Mouse (Mus musculus): ENCODE results near the gene Rundc3a. TPM values are rescaled to one million over a fixed set of nuclear protein-coding genes. Genes with fewer than 3 reads are reported as not detected.

The Rundc3a gene
- polyA plus RNA-seq, 1 experiment from 2014 or later: 7.9 TPM

DNA sequence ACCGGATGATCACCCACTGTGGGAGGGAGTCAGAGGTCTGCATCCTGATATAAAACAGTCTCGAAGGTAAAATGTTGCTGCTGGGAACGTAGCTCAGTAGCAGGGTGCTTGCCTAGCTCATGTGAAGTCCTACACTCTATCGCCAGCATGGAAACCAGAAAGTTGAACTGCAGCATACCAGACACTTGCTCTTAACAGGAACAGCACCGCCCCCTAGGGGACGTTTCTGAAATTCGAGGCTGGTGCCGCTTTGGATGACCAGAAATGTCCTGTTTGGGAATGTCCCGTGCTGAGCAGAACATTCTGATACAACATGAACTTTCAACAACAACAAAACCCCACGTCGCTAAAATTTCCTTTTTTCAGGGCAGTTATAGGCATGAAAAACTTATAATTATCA, 18.5 kb downstream of the Rundc3a start:
- WGBS: 7% methylated on average over 11 of the region's 11 CpGs
- Histone ChIP-seq H3K27ac (ENCODE audit: low read length) (no peak overlapping the region), H3K9me3 (ENCODE audit: control insufficient read depth, low read depth, low read length) (no peaks in the 10 kb centered on the region), H3K27me3 (ENCODE audit: control insufficient read depth, insufficient read depth, low read length) (no peaks in the 10 kb centered on the region), H3K4me3 (ENCODE audit: low read depth, low read length) (no peak overlapping the region), H3K4me1 (ENCODE audit: control insufficient read depth, insufficient read depth, low read length) (peaks cover 4% of the 10 kb centered on the region; the same call in 1 of the 2 replicates), H3K9ac (replicated peaks; ENCODE audit: low read depth, low read length) (no peak overlapping the region), H3K36me3 (ENCODE audit: control insufficient read depth, insufficient read depth, low read length) (no peaks in the 10 kb centered on the region), H3K4me2 (replicated peaks; ENCODE audit: low read depth, low read length) (no peak overlapping the region)
- ATAC-seq (ENCODE audit: insufficient number of reproducible peaks, insufficient read depth, low FRiP score, low read depth): no peak

DNA sequence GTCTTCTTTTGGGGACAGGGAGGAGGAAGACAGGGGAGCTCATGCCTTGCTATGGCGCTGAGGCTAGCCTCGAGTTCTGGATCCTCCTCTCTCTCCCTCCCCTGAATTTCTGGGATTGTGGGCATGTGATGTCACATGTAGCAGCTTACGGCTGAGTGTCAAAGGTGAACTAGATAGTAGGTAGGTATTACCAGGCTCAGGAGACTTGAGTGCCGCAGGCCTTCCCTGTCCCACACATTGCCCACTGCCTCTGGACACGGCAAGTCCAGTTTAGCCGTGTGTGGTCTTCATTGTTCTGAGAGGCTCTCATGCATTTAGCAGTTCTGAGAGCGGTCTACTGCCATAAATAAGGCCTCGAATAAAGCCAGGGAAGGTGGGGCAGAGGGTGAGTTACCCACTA, 19.9 kb downstream of the Rundc3a start:
- H3K4me2 ChIP-seq (replicated peaks; ENCODE audit: low read depth, low read length): no peak overlapping the region
- 81% methylated on average over 8 of the region's 8 CpGs for WGBS
- no peak overlapping the region for H3K4me3 ChIP-seq (ENCODE audit: low read depth, low read length)
- H3K36me3 ChIP-seq (ENCODE audit: control insufficient read depth, insufficient read depth, low read length): no peaks in the 10 kb centered on the region
- no peak overlapping the region for H3K27ac ChIP-seq (ENCODE audit: low read length)
- H3K9me3 ChIP-seq (ENCODE audit: control insufficient read depth, low read depth, low read length): no peaks in the 10 kb centered on the region
- 0 out of 2 replicates have a peak, but pooled peaks cover 3% of the 10 kb centered on the region for H3K4me1 ChIP-seq (ENCODE audit: control insufficient read depth, insufficient read depth, low read length)
- H3K27me3 ChIP-seq (ENCODE audit: control insufficient read depth, insufficient read depth, low read length): no peaks in the 10 kb centered on the region
- no peak overlapping the region for H3K9ac ChIP-seq (replicated peaks; ENCODE audit: low read depth, low read length)
- ATAC-seq (ENCODE audit: insufficient number of reproducible peaks, insufficient read depth, low FRiP score, low read depth): no peak

DNA sequence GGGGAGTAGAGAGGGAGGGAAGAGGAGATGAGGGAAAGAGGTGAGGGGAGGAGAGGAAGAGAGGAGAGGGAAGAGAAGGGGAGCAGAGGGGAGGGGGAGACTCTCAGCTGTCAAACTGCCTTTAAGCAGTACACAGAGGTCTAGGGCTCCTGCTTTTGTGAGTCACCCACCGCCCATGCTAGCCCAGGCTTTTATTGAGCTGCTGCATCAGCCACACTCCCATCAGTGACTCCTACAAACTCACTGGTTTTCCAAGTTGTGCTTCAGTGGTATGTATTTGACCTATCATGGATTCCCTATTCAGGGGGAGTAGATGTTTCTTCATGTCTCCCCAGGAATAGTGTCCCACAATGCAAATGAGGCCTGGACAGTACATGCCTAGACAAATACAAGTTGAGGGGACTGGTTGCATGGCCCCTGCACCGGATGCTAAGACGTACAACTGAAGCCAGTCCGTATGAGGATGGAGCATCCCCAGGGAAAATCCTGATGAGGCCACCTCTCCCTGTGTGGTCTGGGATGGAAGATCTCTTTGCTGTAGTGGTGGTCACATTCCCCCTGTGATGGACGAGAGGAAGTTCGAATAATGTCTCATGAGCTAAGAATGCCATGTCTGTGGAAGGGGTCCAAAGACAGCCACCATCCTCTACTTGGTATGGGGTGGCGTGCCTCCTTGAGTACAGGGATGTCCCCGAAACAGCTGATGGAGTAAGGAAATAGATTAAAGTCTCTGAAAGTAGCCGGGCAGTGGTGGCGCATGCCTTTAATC, 22.0 kb downstream of the Rundc3a start:
- Histone ChIP-seq H3K27ac (ENCODE audit: low read length) (no peak overlapping the region), H3K4me1 (ENCODE audit: control insufficient read depth, insufficient read depth, low read length) (no peaks in the 10 kb centered on the region)
- WGBS: 61% methylated on average over 10 of the region's 10 CpGs

DNA sequence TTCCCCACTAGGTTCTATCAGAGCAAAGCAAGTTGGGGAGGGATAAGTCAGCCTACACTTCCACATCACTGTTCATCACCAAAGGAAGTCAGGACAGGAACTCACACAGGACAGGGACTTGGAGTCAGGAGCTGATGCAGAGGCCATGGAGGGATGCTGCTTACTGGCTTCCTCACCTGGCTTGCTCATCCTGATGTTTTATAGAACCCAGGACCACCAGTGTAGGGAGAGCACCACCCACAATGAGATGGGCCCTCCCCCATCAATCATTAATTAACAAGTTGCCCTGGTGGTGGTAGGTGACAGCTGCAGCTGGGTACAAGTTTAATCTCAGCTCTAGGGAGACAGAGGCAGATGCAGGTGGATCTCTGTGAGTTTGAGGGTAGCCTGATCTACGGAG, 24.0 kb downstream of the Rundc3a start:
- no peak overlapping the region for H3K4me2 ChIP-seq (replicated peaks; ENCODE audit: low read depth, low read length)
- no peak for ATAC-seq (ENCODE audit: insufficient number of reproducible peaks, insufficient read depth, low FRiP score, low read depth)
- H3K4me1 ChIP-seq (ENCODE audit: control insufficient read depth, insufficient read depth, low read length): no peaks in the 10 kb centered on the region
- no peak overlapping the region for H3K9ac ChIP-seq (replicated peaks; ENCODE audit: low read depth, low read length)
- no peaks in the 10 kb centered on the region for H3K9me3 ChIP-seq (ENCODE audit: control insufficient read depth, low read depth, low read length)
- H3K36me3 ChIP-seq (ENCODE audit: control insufficient read depth, insufficient read depth, low read length): no peaks in the 10 kb centered on the region
- 73% methylated on average over 1 of the region's 1 CpGs for WGBS
- no peak overlapping the region for H3K4me3 ChIP-seq (ENCODE audit: low read depth, low read length)
- no peak overlapping the region for H3K27ac ChIP-seq (ENCODE audit: low read length)
- H3K27me3 ChIP-seq (ENCODE audit: control insufficient read depth, insufficient read depth, low read length): no peaks in the 10 kb centered on the region

More for the DNA sequence above, 22.0 kb downstream of the Rundc3a start:
- no peaks in the 10 kb centered on the region for H3K27me3 ChIP-seq (ENCODE audit: control insufficient read depth, insufficient read depth, low read length)
- no peak for ATAC-seq (ENCODE audit: insufficient number of reproducible peaks, insufficient read depth, low FRiP score, low read depth)
- H3K4me3 ChIP-seq (ENCODE audit: low read depth, low read length): no peak overlapping the region
- H3K9ac ChIP-seq (replicated peaks; ENCODE audit: low read depth, low read length): no peak overlapping the region
- H3K9me3 ChIP-seq (ENCODE audit: control insufficient read depth, low read depth, low read length): no peaks in the 10 kb centered on the region
- no peak overlapping the region for H3K4me2 ChIP-seq (replicated peaks; ENCODE audit: low read depth, low read length)
- no peaks in the 10 kb centered on the region for H3K36me3 ChIP-seq (ENCODE audit: control insufficient read depth, insufficient read depth, low read length)

DNA sequence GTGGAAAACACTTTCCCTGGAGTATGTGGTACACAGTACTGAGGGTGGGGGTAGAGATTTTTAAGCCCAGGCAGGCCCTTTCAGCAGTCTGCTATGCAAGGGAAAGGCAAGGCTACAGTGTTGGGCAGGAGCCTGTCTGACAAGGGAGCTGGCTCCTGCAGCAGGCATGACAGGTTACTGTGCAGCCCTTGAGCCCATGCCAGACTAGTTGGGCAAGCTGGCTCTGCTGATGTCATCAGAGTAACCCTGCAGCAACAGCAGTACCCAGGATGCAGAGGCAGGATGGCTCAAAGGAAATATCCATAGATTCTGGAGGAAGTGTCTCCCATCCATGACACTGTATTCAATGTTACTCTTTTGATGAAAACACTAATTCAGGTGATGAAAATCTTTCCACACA, 25.7 kb downstream of the Rundc3a start:
- no peaks in the 10 kb centered on the region for H3K27me3 ChIP-seq (ENCODE audit: control insufficient read depth, insufficient read depth, low read length)
- no peaks in the 10 kb centered on the region for H3K4me1 ChIP-seq (ENCODE audit: control insufficient read depth, insufficient read depth, low read length)
- no peaks in the 10 kb centered on the region for H3K9me3 ChIP-seq (ENCODE audit: control insufficient read depth, low read depth, low read length)
- no peak overlapping the region for H3K4me3 ChIP-seq (ENCODE audit: low read depth, low read length)
- H3K27ac ChIP-seq (ENCODE audit: low read length): no peak overlapping the region
- ATAC-seq (ENCODE audit: insufficient number of reproducible peaks, insufficient read depth, low FRiP score, low read depth): no peak
- no peak overlapping the region for H3K4me2 ChIP-seq (replicated peaks; ENCODE audit: low read depth, low read length)
- no peaks in the 10 kb centered on the region for H3K36me3 ChIP-seq (ENCODE audit: control insufficient read depth, insufficient read depth, low read length)
- H3K9ac ChIP-seq (replicated peaks; ENCODE audit: low read depth, low read length): no peak overlapping the region

DNA sequence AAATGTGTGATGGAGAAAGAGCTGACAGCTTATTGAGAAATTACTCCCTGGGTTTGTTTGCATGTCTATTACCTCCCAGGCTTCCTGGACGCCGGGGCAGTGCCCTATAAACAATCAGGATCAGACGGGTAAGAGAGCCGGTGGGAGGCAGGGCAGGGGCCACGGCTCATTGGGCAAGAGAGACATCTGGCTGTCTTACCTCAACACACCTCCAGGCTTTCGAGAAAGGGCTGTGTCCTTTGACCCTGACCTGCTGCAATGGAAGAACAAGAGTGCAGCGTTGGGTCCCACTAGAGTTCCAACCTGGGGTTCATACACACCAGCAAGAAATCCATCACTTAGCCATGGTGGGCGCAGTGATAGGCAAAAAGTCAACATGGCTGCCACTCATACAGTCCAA, 28.4 kb downstream of the Rundc3a start:
- Histone ChIP-seq H3K4me3 (ENCODE audit: low read depth, low read length) (no peak overlapping the region), H3K9ac (replicated peaks; ENCODE audit: low read depth, low read length) (no peak overlapping the region), H3K27me3 (ENCODE audit: control insufficient read depth, insufficient read depth, low read length) (no peaks in the 10 kb centered on the region), H3K9me3 (ENCODE audit: control insufficient read depth, low read depth, low read length) (no peaks in the 10 kb centered on the region), H3K27ac (ENCODE audit: low read length) (no peak overlapping the region), H3K36me3 (ENCODE audit: control insufficient read depth, insufficient read depth, low read length) (no peaks in the 10 kb centered on the region), H3K4me2 (replicated peaks; ENCODE audit: low read depth, low read length) (no peak overlapping the region), H3K4me1 (ENCODE audit: control insufficient read depth, insufficient read depth, low read length) (no peaks in the 10 kb centered on the region)
- 36% methylated on average over 8 of the region's 8 CpGs for WGBS
- no peak for ATAC-seq (ENCODE audit: insufficient number of reproducible peaks, insufficient read depth, low FRiP score, low read depth)

DNA sequence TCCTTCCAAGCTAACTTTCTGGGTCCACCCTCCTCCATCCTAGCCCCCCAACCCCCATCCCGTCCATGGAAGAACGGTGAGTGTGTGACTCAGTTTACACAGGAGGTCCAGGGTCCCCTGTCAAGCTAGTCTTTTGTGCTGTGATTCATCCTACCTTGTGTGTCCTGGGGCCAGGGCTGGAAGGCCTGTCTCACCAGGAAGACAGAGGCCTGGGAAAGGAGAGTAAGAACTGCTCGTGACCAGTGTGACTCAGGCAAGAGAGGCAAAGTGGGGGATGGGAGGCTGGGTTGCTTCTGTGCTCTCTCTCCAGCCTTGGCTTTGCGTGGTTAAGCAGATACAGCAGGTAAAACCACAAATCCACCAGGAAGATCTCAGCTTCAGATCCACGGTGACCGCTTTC, 31.5 kb downstream of the Rundc3a start:
- Histone ChIP-seq H3K4me2 (replicated peaks; ENCODE audit: low read depth, low read length) (no peak overlapping the region), H3K9ac (replicated peaks; ENCODE audit: low read depth, low read length) (no peak overlapping the region), H3K4me3 (ENCODE audit: low read depth, low read length) (no peak overlapping the region), H3K9me3 (ENCODE audit: control insufficient read depth, low read depth, low read length) (no peaks in the 10 kb centered on the region), H3K4me1 (ENCODE audit: control insufficient read depth, insufficient read depth, low read length) (peaks cover 4% of the 10 kb centered on the region; the same call in 1 of the 2 replicates), H3K36me3 (ENCODE audit: control insufficient read depth, insufficient read depth, low read length) (no peaks in the 10 kb centered on the region), H3K27me3 (ENCODE audit: control insufficient read depth, insufficient read depth, low read length) (no peaks in the 10 kb centered on the region), H3K27ac (ENCODE audit: low read length) (no peak overlapping the region)
- no peak for ATAC-seq (ENCODE audit: insufficient number of reproducible peaks, insufficient read depth, low FRiP score, low read depth)
- 75% methylated on average over 6 of the region's 6 CpGs for WGBS

DNA sequence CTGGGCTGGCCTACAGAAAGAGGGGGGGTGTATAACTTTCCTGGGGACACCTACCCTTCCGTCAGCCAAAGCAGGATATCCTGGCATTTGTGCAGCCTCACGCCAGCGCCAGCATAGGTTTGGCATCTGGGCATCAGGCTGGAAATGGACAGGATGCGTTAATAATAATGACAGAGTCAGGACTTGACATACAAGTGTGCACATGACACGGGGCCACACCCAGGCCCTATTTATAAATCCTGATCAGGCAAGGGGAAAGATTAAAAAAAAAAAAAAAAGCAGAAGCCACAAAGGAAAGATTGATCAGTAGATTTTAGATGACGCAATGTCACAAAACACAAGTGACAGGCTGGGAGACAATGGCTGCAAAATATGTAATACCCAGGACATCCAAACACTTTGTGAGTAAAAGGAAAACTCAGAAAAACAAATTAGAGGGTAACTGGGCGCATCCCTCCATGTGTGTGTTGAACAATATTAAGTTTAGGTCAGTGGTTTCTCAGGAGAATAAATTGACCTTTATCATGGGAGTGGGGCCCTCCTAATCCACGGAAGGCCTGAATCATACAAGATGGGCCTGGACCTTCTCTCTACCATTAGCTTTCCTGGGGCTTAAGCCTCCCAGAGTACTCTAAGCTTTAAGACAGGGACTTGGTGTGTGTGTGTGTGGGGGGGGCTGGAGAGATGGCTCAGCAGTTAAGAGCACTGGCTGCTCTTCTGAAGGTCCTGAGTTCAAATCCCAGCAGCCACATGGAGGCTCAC, 32.5 kb downstream of the Rundc3a start:
- H3K9me3 ChIP-seq (ENCODE audit: control insufficient read depth, low read depth, low read length): no peaks in the 10 kb centered on the region
- no peaks in the 10 kb centered on the region for H3K27me3 ChIP-seq (ENCODE audit: control insufficient read depth, insufficient read depth, low read length)
- peaks cover 4% of the 10 kb centered on the region; the same call in 1 of the 2 replicates for H3K4me1 ChIP-seq (ENCODE audit: control insufficient read depth, insufficient read depth, low read length)
- no peak overlapping the region for H3K9ac ChIP-seq (replicated peaks; ENCODE audit: low read depth, low read length)
- WGBS: 77% methylated on average over 8 of the region's 8 CpGs
- H3K36me3 ChIP-seq (ENCODE audit: control insufficient read depth, insufficient read depth, low read length): no peaks in the 10 kb centered on the region
- no peak overlapping the region for H3K27ac ChIP-seq (ENCODE audit: low read length)
- no peak overlapping the region for H3K4me2 ChIP-seq (replicated peaks; ENCODE audit: low read depth, low read length)
- no peak overlapping the region for H3K4me3 ChIP-seq (ENCODE audit: low read depth, low read length)
- no peak for ATAC-seq (ENCODE audit: insufficient number of reproducible peaks, insufficient read depth, low FRiP score, low read depth)
